Mouse (Mus musculus): Measurements from ENCODE around the gene Nans. TPM values are rescaled to one million over a fixed set of nuclear protein-coding genes. Genes with fewer than 3 reads are reported as not detected.

The Nans gene
- polyA plus RNA-seq, 1 experiment from 2014 or later: 97.6 TPM

GRCm38 (mm10) chr4:46451240-46451757 lies 37.7 kb upstream of the Nans start:
- Histone ChIP-seq H3K27ac (replicated peaks; ENCODE audit: low read depth, low read length) (peak overlapping the region; percentile 99), H3K4me1 (ENCODE audit: control insufficient read depth, insufficient read depth, low read length) (peaks cover 4% of the 10 kb centered on the region; the same call in 1 of the 2 replicates), H3K4me2 (ENCODE audit: low read depth, low read length) (peak overlapping the region; percentile 91), H3K36me3 (replicated peaks; ENCODE audit: control insufficient read depth, insufficient read depth, low read depth, low read length) (no peaks in the 10 kb centered on the region), H3K9ac (replicated peaks; ENCODE audit: low read length) (peak overlapping the region; percentile 99), H3K27me3 (ENCODE audit: control insufficient read depth, insufficient read depth, low read length) (no peaks in the 10 kb centered on the region), H3K9me3 (replicated peaks; ENCODE audit: control insufficient read depth, low read length) (no peaks in the 10 kb centered on the region), H3K4me3 (ENCODE audit: low read depth, low read length) (peak overlapping the region; percentile 97)
- ATAC-seq (replicated peaks; ENCODE audit: insufficient number of reproducible peaks, low FRiP score, low TSS enrichment, low read depth) (peak; percentile 4; the same call in 1 of the 2 replicates), DNase-seq (ENCODE audit: low spot score) (peak; percentile 54)
- WGBS: 0% methylated on average over 42 of the region's 70 CpGs

GRCm38 (mm10) chr4:46451758-46452480 lies 37.1 kb upstream of the Nans start:
- WGBS: under 1% methylated on average over 72 of the region's 111 CpGs
- Histone ChIP-seq H3K27ac (replicated peaks; ENCODE audit: low read depth, low read length) (peak overlapping the region; percentile 99), H3K4me3 (ENCODE audit: low read depth, low read length) (peak overlapping the region; percentile 97), H3K36me3 (replicated peaks; ENCODE audit: control insufficient read depth, insufficient read depth, low read depth, low read length) (no peaks in the 10 kb centered on the region), H3K9me3 (replicated peaks; ENCODE audit: control insufficient read depth, low read length) (no peaks in the 10 kb centered on the region), H3K4me1 (ENCODE audit: control insufficient read depth, insufficient read depth, low read length) (peaks cover 4% of the 10 kb centered on the region; the same call in 1 of the 2 replicates), H3K4me2 (ENCODE audit: low read depth, low read length) (peak overlapping the region; percentile 91), H3K9ac (replicated peaks; ENCODE audit: low read length) (peak overlapping the region; percentile 99), H3K27me3 (ENCODE audit: control insufficient read depth, insufficient read depth, low read length) (no peaks in the 10 kb centered on the region)
- peak; percentile 14; the same call in 1 of the 2 replicates for ATAC-seq (replicated peaks; ENCODE audit: insufficient number of reproducible peaks, low FRiP score, low TSS enrichment, low read depth)
- peak; percentile 74 for DNase-seq (ENCODE audit: low spot score)

GRCm38 (mm10) chr4:46452481-46452850 lies 36.6 kb upstream of the Nans start:
- Histone ChIP-seq H3K4me2 (ENCODE audit: low read depth, low read length) (peak overlapping the region; percentile 91), H3K4me3 (ENCODE audit: low read depth, low read length) (peak overlapping the region; percentile 97), H3K27ac (replicated peaks; ENCODE audit: low read depth, low read length) (peak overlapping the region; percentile 99), H3K4me1 (ENCODE audit: control insufficient read depth, insufficient read depth, low read length) (peaks cover 4% of the 10 kb centered on the region; the same call in 1 of the 2 replicates), H3K9me3 (replicated peaks; ENCODE audit: control insufficient read depth, low read length) (no peaks in the 10 kb centered on the region), H3K27me3 (ENCODE audit: control insufficient read depth, insufficient read depth, low read length) (no peaks in the 10 kb centered on the region), H3K36me3 (replicated peaks; ENCODE audit: control insufficient read depth, insufficient read depth, low read depth, low read length) (no peaks in the 10 kb centered on the region), H3K9ac (replicated peaks; ENCODE audit: low read length) (peak overlapping the region; percentile 99)
- WGBS: 0% methylated on average over 19 of the region's 19 CpGs
- DNase-seq (ENCODE audit: low spot score): peak; percentile 74
- peak; percentile 14; the same call in 1 of the 2 replicates for ATAC-seq (replicated peaks; ENCODE audit: insufficient number of reproducible peaks, low FRiP score, low TSS enrichment, low read depth)

- Histone ChIP-seq H3K27ac (replicated peaks; ENCODE audit: low read depth, low read length) (peak overlapping the region; percentile 99; the same call in 1 of the 2 replicates), H3K36me3 (replicated peaks; ENCODE audit: control insufficient read depth, insufficient read depth, low read depth, low read length) (no peaks in the 10 kb centered on the region), H3K9me3 (replicated peaks; ENCODE audit: control insufficient read depth, low read length) (no peaks in the 10 kb centered on the region), H3K9ac (replicated peaks; ENCODE audit: low read length) (peak overlapping the region; percentile 99), H3K4me2 (ENCODE audit: low read depth, low read length) (peak overlapping the region; percentile 91), H3K4me1 (ENCODE audit: control insufficient read depth, insufficient read depth, low read length) (peaks cover 4% of the 10 kb centered on the region; the same call in 1 of the 2 replicates), H3K27me3 (ENCODE audit: control insufficient read depth, insufficient read depth, low read length) (no peaks in the 10 kb centered on the region), H3K4me3 (ENCODE audit: low read depth, low read length) (peak overlapping the region; percentile 97)
- ATAC-seq (replicated peaks; ENCODE audit: insufficient number of reproducible peaks, low FRiP score, low TSS enrichment, low read depth): no peak
- WGBS: 37% methylated on average over 13 of the region's 13 CpGs
- DNase-seq (ENCODE audit: low spot score): no peak
Observed at GRCm38 (mm10) chr4:46452855-46453719, 36.0 kb upstream of the Nans start.

GRCm38 (mm10) chr4:46454097-46454864 lies 34.8 kb upstream of the Nans start:
- peaks cover 4% of the 10 kb centered on the region; the same call in 1 of the 2 replicates for H3K4me1 ChIP-seq (ENCODE audit: control insufficient read depth, insufficient read depth, low read length)
- no peak for ATAC-seq (replicated peaks; ENCODE audit: insufficient number of reproducible peaks, low FRiP score, low TSS enrichment, low read depth)
- H3K36me3 ChIP-seq (replicated peaks; ENCODE audit: control insufficient read depth, insufficient read depth, low read depth, low read length): no peaks in the 10 kb centered on the region
- H3K4me3 ChIP-seq (ENCODE audit: low read depth, low read length): no peak overlapping the region
- WGBS: 70% methylated on average over 5 of the region's 5 CpGs
- H3K9ac ChIP-seq (replicated peaks; ENCODE audit: low read length): no peak overlapping the region
- H3K4me2 ChIP-seq (ENCODE audit: low read depth, low read length): no peak overlapping the region
- DNase-seq (ENCODE audit: low spot score): no peak
- H3K27ac ChIP-seq (replicated peaks; ENCODE audit: low read depth, low read length): no peak overlapping the region
- no peaks in the 10 kb centered on the region for H3K9me3 ChIP-seq (replicated peaks; ENCODE audit: control insufficient read depth, low read length)
- H3K27me3 ChIP-seq (ENCODE audit: control insufficient read depth, insufficient read depth, low read length): no peaks in the 10 kb centered on the region

GRCm38 (mm10) chr4:46456762-46457161 lies 32.3 kb upstream of the Nans start:
- no peak overlapping the region for H3K4me3 ChIP-seq (ENCODE audit: low read depth, low read length)
- H3K27ac ChIP-seq (replicated peaks; ENCODE audit: low read depth, low read length): no peak overlapping the region
- H3K9me3 ChIP-seq (replicated peaks; ENCODE audit: control insufficient read depth, low read length): no peaks in the 10 kb centered on the region
- no peaks in the 10 kb centered on the region for H3K27me3 ChIP-seq (ENCODE audit: control insufficient read depth, insufficient read depth, low read length)
- no peak overlapping the region for H3K4me2 ChIP-seq (ENCODE audit: low read depth, low read length)
- H3K9ac ChIP-seq (replicated peaks; ENCODE audit: low read length): no peak overlapping the region
- no peak for ATAC-seq (replicated peaks; ENCODE audit: insufficient number of reproducible peaks, low FRiP score, low TSS enrichment, low read depth)
- WGBS: 82% methylated on average over 4 of the region's 4 CpGs
- DNase-seq (ENCODE audit: low spot score): no peak
- H3K4me1 ChIP-seq (ENCODE audit: control insufficient read depth, insufficient read depth, low read length): peaks cover 4% of the 10 kb centered on the region; the same call in 1 of the 2 replicates
- peaks cover 2% of the 10 kb centered on the region; the same call in 1 of the 2 replicates for H3K36me3 ChIP-seq (replicated peaks; ENCODE audit: control insufficient read depth, insufficient read depth, low read depth, low read length)

- 94% methylated on average over 3 of the region's 3 CpGs for WGBS
- Histone ChIP-seq H3K9me3 (replicated peaks; ENCODE audit: control insufficient read depth, low read length) (no peaks in the 10 kb centered on the region), H3K27ac (replicated peaks; ENCODE audit: low read depth, low read length) (no peak overlapping the region), H3K4me1 (ENCODE audit: control insufficient read depth, insufficient read depth, low read length) (peaks cover 4% of the 10 kb centered on the region; the same call in 1 of the 2 replicates), H3K27me3 (ENCODE audit: control insufficient read depth, insufficient read depth, low read length) (no peaks in the 10 kb centered on the region), H3K4me2 (ENCODE audit: low read depth, low read length) (no peak overlapping the region), H3K4me3 (ENCODE audit: low read depth, low read length) (no peak overlapping the region), H3K36me3 (replicated peaks; ENCODE audit: control insufficient read depth, insufficient read depth, low read depth, low read length) (peaks cover 2% of the 10 kb centered on the region; the same call in 1 of the 2 replicates), H3K9ac (replicated peaks; ENCODE audit: low read length) (no peak overlapping the region)
- DNase-seq (ENCODE audit: low spot score) (no peak), ATAC-seq (replicated peaks; ENCODE audit: insufficient number of reproducible peaks, low FRiP score, low TSS enrichment, low read depth) (no peak)
Observed at GRCm38 (mm10) chr4:46457186-46457585, 31.9 kb upstream of the Nans start.
